Mouse (Mus musculus): Measurements from ENCODE around the gene Urah.

Gene Urah

DNA sequence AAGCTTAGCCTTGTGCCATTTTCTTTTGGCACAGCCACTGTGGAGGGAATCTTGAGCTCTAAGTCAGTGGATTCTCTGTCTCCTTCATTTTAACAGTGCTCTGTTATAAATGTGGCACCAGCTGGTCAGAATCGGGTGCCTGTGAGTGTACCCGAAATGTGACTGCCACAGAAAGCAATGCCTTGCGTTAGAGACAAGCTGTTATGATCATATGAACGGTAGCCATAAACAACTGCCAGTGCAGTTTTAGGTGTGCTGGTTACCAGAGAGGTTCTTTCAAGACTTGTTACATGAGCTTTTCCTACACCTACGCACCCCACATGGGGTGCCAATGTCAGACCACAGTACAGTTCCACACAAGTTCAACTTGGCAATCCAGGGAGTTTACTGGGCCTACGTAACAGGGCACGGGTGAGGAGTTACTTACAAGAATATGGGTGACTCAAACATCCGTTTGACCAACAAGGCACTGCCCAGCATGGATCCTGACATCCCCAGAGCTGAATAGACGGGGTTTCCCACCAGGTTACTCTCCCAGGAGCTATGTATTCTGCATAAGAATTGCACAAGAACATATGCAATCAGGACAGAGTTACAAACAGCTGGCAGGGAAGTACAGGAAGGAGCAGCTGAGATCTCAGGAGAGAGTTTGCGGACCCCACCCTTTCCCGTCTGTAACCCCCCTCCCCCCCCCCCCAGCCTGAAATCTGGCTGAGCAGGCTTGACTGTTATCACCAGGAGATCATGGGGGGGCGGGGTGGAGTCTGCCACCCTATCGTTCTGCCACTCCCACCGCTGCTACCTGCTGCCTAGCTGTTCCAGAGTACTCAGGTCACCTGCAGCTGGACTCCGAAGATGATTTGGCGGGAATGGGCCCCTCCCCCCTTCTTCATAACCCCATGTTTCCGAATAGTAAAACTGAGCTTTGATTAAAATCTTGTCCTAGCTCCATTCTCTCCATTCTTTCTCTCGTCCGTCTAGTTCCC is 6.2 kb downstream of the Urah start:
- peak; percentile 35 for DNase-seq (ENCODE audit: low read depth)

GRCm38 (mm10) chr7:140843806-140844205 is 9.0 kb downstream of the Urah start:
- DNase-seq (ENCODE audit: low read depth), result no peak

DNA sequence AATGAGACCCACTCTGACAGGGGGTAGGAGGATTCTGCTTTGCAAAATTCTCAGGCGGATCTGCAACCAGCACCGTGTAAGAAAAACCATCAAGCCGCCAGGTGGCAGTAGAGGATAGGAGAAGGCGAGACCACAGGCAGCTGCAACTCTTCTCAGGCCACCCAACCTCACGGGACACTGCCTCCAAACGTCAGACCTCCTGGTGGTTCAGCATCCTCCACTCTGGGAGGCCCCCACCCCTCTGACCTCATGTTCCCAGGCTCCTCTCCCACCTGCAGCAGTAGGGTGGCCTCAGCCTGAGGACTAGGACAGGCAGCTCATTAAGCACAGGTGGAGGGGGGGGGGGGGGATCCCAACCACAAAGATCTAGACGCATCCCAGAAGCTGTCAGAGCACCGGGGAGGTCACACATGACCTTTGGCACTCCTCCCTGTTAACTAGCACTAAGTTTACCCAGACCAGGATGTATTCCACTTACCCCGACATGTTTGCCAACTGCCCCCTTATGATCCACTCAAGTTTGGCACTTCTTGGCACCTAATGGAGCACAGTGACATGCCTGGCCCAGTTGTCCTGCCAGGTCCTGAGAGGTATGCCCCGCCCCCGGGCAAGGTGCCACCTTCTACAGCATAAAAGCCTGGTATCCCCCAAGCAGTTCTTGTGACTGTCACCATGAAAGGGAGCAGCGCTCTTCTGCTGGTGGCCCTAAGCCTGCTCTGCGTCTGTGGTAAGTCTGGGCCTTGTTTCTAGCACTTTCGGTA is 10.3 kb downstream of the Urah start, which contains the start of gene Scgb1c1:
Gene Scgb1c1, plus strand, starts transcription at position 643 of the 761 bp plus-strand sequence.
- peak; percentile 89 for DNase-seq (ENCODE audit: low read depth)

DNA sequence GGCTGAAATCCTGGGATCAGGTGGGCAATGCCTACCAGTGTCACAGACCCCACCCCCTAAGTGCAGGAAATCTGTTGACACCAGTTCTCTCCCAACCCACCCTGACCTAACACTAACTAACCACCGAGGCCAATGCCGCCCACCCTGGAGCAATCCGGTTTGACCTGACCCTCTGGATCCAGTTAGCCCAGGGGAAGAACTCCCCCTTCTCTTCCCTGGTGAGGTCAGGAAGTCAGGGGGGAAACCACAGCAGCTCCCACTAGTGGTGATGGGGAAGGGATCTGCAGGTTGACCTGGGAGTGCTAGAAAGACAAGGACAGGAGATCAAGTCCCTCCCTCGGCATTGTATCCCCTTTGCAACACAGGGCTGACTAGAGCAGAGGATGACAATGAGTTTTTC is 10.9 kb downstream of the Urah start:
- no peak for DNase-seq (ENCODE audit: low read depth)

DNA sequence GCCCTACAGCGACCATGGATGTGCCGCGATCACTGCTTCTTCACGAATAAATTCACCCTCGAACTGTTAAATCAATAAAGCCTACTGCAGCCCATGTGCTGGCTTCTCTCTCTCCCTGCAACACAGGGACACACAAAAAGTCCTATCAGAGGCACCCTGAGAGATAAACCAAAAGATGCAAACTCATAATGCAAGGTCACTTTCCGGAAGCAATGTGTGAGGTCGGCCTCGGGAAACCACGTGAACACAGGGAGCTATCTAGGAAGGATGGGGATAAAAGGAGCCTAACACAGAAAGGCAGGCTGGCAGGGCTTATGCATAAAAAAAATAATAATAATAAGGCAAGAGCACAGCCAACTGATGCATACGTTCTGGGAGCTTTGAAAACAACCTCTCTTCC is 11.9 kb downstream of the Urah start:
- peak; percentile 59 for DNase-seq (ENCODE audit: low read depth)

DNA sequence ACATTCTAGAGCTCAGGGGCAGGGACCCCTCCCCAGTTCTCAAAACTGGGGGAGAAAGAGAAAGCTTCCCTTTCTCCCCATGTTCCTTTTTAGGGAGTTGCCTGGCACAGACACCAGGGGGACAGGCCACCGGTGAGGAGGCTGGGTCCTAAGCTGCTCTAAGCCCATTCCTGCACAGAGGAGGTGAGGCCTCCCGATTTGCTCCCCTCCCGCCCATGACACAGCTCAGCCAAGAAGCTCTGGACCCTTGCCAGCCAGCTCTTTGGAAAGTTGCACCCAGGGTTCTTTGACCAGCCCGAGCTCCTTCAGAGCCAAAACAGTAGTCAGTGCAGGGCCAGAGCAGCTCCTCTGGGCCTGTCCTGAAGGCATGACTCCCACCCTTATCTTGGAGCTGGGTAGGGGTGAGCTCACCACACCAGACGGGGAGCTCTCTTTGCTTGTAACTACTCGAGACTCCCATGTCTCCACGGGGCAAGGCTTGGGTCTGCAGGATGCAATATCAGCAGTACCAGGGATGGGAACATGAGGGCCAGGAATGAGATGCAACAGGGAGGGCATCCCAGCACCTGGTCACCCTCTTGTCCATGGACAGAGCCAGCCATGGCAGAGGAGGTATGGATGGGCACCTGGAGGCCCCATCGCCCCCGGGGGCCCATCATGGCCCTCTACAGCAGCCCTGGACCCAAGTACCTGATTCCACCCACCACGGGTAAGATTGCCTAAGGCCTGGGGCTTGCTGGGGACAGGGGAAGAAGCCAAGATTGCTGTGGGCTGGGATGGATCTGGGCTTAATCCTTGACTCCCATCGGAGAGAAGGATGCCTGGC is 13.2 kb downstream of the Urah start, which contains the start of gene Odf3:
Gene Odf3, plus strand, starts transcription at position 51 of the 826 bp plus-strand sequence.
- no peak for DNase-seq (ENCODE audit: low read depth)

DNA sequence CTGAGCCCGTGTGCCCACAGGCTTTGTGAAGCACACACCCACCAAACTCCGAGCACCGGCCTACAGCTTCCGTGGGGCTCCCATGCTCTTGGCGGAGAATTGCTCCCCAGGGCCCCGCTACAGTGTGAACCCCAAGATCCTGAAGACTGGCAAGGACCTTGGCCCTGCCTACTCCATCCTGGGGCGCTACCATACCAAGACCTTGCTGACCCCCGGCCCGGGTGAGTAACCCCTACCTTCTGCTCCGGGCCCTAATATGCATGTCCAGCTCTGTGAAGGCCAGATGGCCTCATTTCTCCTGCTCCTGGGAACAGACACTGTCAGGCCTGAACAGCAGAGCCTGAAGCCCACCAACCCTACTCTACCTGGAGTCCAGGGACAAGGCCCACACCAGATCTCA is 13.8 kb downstream of the Urah start:
- no peak for DNase-seq (ENCODE audit: low read depth)

- no peak for DNase-seq (ENCODE audit: low read depth)
Observed at GRCm38 (mm10) chr7:140851916-140852315, 17.1 kb downstream of the Urah start.

GRCm38 (mm10) chr7:140853386-140853785 is 18.6 kb downstream of the Urah start:
- no peak for DNase-seq (ENCODE audit: low read depth)

- DNase-seq (ENCODE audit: low read depth), result no peak
Observed at GRCm38 (mm10) chr7:140854483-140854882, 19.7 kb downstream of the Urah start.

GRCm38 (mm10) chr7:140855181-140855580 is 20.4 kb downstream of the Urah start:
- no peak for DNase-seq (ENCODE audit: low read depth)

- DNase-seq (ENCODE audit: low read depth), result peak; percentile 96
Observed at GRCm38 (mm10) chr7:140855860-140856784, 21.3 kb downstream of the Urah start, which contains the start of gene Gm45785. Gene Gm45785 (minus strand): TSS chr7:140856331.

DNA sequence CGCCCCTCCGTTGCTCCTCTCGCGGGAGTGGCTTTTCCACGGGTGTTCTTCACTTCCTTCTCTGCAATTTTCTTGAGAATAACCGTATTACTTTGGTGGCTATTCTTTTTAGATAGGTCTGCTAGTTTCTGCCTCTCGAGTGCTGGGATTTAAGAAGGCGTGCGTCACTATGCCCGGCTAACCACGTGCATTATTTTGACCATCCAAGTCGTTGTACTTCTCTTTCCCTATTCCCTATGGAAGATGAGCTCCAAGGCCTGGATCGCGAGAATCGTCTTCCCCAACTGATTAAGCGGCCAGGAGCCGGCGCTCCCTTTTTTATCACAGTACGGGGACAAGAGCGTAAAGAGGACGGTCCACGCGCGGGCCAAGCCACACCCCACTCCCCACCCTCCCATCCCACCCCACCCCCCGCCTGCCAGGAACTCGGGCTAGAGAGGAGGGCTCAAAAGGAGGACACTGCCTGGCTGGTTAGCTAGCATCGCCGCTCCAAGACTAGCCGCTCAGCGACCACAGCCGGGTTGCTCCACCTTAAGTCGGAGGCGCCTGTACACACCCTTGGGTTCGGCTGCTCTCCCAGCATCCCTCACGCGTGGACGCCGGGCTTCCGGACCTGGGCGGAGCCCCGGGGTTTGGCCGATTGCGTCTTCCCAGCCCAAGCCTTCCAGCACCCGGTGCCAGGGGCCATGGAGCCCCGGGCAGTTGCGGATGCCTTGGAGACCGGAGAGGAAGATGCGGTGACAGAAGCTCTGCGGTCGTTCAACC is 22.1 kb downstream of the Urah start, which contains the start of gene Ric8a:
Gene Ric8a, plus strand, starts transcription at position 173 of the 765 bp plus-strand sequence.
- peak; percentile 90 for DNase-seq (ENCODE audit: low read depth)

GRCm38 (mm10) chr7:140857550-140858505 is 23.0 kb downstream of the Urah start, which contains the start of gene Bet1l:
Gene Bet1l (minus strand): TSS chr7:140857577.
- peak; percentile 39 for DNase-seq (ENCODE audit: low read depth)

DNA sequence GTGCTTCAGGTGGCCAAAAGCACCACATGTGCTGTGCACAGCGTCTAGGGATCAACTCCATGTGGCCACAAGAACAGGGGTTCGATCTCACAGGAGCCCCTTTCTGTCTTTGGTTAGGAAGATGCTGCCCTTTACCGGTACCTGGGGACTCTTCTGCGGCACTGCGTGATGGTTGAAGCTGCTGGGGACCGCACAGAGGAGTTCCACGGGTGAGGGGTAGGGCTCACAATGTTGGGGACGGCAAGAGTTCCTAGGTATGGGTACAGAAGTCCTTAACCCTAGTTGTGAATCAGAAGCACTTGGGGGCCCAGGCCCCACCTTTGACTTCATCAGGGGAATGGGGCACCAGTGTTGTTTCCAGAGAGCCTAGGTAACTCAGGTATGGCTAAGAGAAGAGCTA is 23.9 kb downstream of the Urah start:
- DNase-seq (ENCODE audit: low read depth), result no peak

DNA sequence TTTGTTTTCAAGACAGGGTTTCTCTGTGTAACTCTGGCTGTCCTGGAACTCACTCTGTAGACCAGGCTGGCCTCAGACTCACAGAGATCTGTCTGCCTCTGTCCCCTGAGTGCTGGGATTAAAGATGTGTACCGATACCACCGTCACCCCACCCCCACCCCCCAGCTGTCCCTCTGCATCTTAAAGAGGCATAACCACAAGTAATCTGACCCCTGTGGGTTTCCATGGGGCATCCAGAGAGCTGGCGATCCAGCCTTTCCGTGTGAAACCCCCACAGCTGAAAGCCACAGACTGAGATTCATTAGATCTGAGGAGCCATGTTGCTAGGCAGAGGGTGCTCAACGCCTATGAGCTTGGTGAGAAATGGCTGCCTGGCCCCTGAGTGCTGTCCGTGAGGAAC is 25.2 kb downstream of the Urah start:
- peak; percentile 78 for DNase-seq (ENCODE audit: low read depth)

DNA sequence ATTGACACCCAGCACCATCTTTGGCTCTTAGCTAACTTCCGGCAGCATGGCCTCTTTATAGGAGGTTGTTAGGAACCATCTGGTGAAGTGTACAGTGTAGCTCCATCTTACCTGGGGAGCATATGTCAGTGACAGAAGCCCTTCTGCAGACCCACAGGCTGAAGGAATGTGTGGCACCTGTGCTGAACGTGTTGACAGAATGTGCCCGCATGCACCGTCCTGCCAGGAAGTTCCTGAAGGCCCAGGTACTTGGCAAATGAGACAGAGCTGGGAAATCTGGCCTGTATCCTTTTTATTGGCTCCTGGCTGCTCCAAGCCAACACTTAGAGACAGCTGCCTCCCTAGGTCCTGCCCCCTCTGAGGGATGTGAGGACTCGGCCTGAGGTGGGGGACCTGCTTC is 25.9 kb downstream of the Urah start:
- no peak for DNase-seq (ENCODE audit: low read depth)

- DNase-seq (ENCODE audit: low read depth), result no peak
Observed at GRCm38 (mm10) chr7:140864761-140865160, 29.9 kb downstream of the Urah start.

DNA sequence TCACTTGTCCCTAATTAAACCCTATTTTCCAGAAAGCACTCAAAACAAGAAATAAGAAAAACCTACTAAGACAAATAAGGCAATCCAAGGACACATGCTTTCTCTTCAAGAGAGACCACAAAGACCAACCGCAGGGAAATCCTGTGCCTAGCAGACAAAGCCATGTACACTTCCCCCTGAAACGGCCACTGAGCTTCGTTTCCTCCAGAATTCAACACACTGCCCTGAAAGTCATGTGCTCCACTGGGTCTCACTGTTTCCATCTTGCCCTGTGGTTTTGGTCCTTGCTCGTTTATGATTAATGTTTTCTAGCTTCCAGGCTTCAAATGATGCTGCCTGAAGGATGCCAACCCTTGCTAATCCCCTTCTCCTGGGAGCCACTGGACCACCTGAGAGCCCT is 39.4 kb downstream of the Urah start:
- DNase-seq (ENCODE audit: low read depth), result peak; percentile 98

All from 416B (cell line).